Mouse (Mus musculus) testis, adult 2 months (tissue): ENCODE data around the gene Lcat.

Experiments
- CTCF ChIP-seq: fragments of 200-500 bp; IDR thresholded peaks from 2 replicates; pipeline ENCODE4 v1.5.1; 2012; ENCODE audit warnings: low read depth, mild to moderate bottlenecking, inconsistent platforms, low read length, moderate library complexity; ENCODE audit not compliant: control insufficient read depth, insufficient read depth, insufficient replicate concordance
- POLR2A ChIP-seq: fragments of 200-500 bp; IDR thresholded peaks from 2 replicates; pipeline ENCODE4 v1.6.1; 2012; ENCODE audit warnings: low read depth, mild to moderate bottlenecking, inconsistent platforms, low read length, moderate library complexity; ENCODE audit not compliant: control insufficient read depth

GRCm38 (mm10) chr8:105956556-105956955 lies 13.4 kb upstream of the Lcat start:
- no peak for TF ChIP-seq POLR2A
- no peak for TF ChIP-seq CTCF
